Comparison of ENCODE assay signal across 24 mouse cellular contexts in the genomic region with DNA sequence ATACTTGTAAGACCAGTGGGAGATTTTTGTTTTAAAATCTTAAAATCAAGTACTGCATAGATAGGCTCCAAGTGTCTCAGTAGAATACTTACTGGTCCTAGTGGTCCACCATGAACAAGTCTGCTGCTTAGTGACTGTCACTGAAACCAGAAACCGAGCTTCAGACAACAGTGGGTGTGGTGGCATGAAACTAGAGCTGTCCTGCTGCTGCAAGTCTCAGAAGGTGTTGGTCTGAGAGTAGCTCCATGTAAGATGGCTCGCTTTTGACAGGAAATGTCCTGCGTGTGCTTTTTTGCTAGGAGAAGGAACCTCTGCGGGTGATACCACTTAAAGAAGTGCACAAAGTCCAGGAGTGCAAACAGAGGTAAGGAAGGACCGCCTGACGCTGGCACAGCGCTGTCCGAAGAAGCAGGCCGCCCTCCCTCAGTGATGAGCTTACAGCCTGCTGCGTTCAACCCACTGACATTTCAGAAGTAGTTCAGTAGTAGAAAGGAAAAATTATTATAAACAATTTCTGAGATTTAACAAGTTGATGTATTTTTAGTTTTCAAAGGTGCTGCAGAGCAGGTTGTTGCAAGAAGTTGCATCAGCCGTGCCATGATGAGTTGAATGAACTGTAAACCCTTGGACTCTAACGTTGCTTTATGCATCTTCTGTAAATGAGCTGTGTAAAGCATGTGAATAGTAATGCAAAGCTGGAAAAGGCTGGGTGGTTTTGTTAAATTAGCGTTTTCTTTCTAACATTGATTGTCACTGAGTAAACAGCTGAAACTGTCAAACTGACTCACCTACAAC. TPM values are rescaled to one million over a fixed set of nuclear protein-coding genes. Genes with fewer than 3 reads are reported as not detected.
DNase-seq lines count a peak whose midpoint lies in the region; ATAC-seq and TF ChIP-seq lines count a peak whose summit lies in the region.
"Had no signal": no experiment of that assay in that cellular context is flagged by ENCODE, and none has a peak within 500 bp of the region (broad histone marks: within the 10 kb centered on the region; RNA-seq: fewer than 3 reads in every experiment).

No protein-coding gene starts in this region.

- H3K27me3 ChIP-seq in stomach, postnatal 0 days (ENCODE audit: control insufficient read depth, insufficient read depth, low read length): no peaks in the 10 kb centered on the region
- H3K27me3 ChIP-seq: embryonic facial prominence, embryonic 13.5 days; forebrain, embryonic 13.5 days; heart, embryonic 15.5 days; Patski had no signal

- no peak for TF ChIP-seq CTCF in stomach, postnatal 0 days (IDR thresholded peaks at IDR 0.05; ENCODE audit: low read depth)

- no peak overlapping the region for H3K4me3 ChIP-seq in stomach, postnatal 0 days (ENCODE audit: low read depth, low read length)
- H3K4me3 ChIP-seq: embryonic facial prominence, embryonic 13.5 days; forebrain, embryonic 13.5 days; heart, adult 2 months; heart, embryonic 15.5 days had no signal

- no peaks in the 10 kb centered on the region for H3K4me1 ChIP-seq in stomach, postnatal 0 days (replicated peaks; ENCODE audit: control insufficient read depth, insufficient read depth)
- H3K4me1 ChIP-seq: embryonic facial prominence, embryonic 13.5 days; forebrain, embryonic 13.5 days; heart, embryonic 15.5 days had no signal

- no peak overlapping the region for H3K9ac ChIP-seq in stomach, postnatal 0 days (ENCODE audit: low read length)
- H3K9ac ChIP-seq: embryonic facial prominence, embryonic 13.5 days; forebrain, embryonic 13.5 days; forebrain, postnatal 0 days; heart, embryonic 15.5 days; hindbrain, embryonic 14.5 days had no signal

- peaks cover 6% of the 10 kb centered on the region; the same call in 1 of the 2 replicates for H3K36me3 ChIP-seq in stomach, postnatal 0 days (ENCODE audit: control insufficient read depth, insufficient read depth, low read length)

- H3K9me3 ChIP-seq in stomach, postnatal 0 days (ENCODE audit: control insufficient read depth, low read length): no peaks in the 10 kb centered on the region
- H3K9me3 ChIP-seq: embryonic facial prominence, embryonic 13.5 days; forebrain, embryonic 13.5 days; heart, embryonic 15.5 days had no signal

- no peak for ATAC-seq in stomach, postnatal 0 days (ENCODE audit: low FRiP score, low TSS enrichment)
- ATAC-seq: forebrain, embryonic 13.5 days; forebrain, postnatal 0 days; intestine, embryonic 16.5 days; Patski had no signal

- H3K27ac ChIP-seq in stomach, postnatal 0 days (replicated peaks): peak overlapping the region; percentile 30; the same call in 1 of the 2 replicates
- H3K27ac ChIP-seq: embryonic facial prominence, embryonic 13.5 days; forebrain, embryonic 13.5 days; heart, adult 2 months; heart, embryonic 15.5 days; hindbrain, embryonic 14.5 days had no signal

- no peak for TF ChIP-seq EP300 in stomach, postnatal 0 days (optimal IDR thresholded peaks at IDR 0.05)

- H3K4me2 ChIP-seq in stomach, postnatal 0 days (replicated peaks; ENCODE audit: low read depth): no peak overlapping the region
- H3K4me2 ChIP-seq: embryonic facial prominence, embryonic 13.5 days; forebrain, embryonic 13.5 days; heart, embryonic 11.5 days; heart, embryonic 15.5 days; hindbrain, embryonic 14.5 days had no signal

- WGBS in stomach, postnatal 0 days: 76% methylated on average over 13 of the region's 13 CpGs

- peak; percentile 57 for DNase-seq in heart, adult 11 months
- DNase-seq in heart, adult 18-20 months: no peak
- DNase-seq in ES-CJ7 (ENCODE audit: low read depth, low spot score): peak; percentile 27
- peak; percentile 14 for DNase-seq in R1 (ENCODE audit: low read depth, low spot score)
- no peak for DNase-seq in stomach, postnatal 0 days (ENCODE audit: low spot score)
- DNase-seq in cerebellum, adult 9-11 months: no peak
- DNase-seq in ovary, postnatal 36 days (ENCODE audit: low spot score): no peak
- DNase-seq in kidney, adult 8-10 months: no peak
- DNase-seq: adrenal gland, postnatal 10 days; cerebellum, adult 11 months; cerebellum, adult 8-10 months; cerebellum, postnatal 36 days; forebrain, postnatal 0 days; gastrocnemius, postnatal 36 days; heart, adult 2 months; heart, postnatal 14 days had no signal

RNA-seq across cellular contexts. Expression of gene Htra1, which starts 31.1 kb away (rescaled TPM):
- 100 to 1,000 TPM; 109 to 122 TPM for total RNA-seq in heart, adult 18-20 months (2021)
- 48.6 and 51.6 TPM in 2 replicates for polyA plus RNA-seq in stomach, postnatal 0 days (2015; fragmentation: Nextera tagmentation; extraction: Ambion mirVana)
- total RNA-seq: hematopoietic stem cell, adult 5-6 weeks had no signal

RNA-seq across cellular contexts. Expression of gene Plekha1, which starts 39.2 kb away (rescaled TPM):
- 10 to 100 TPM; 34.3 to 36.6 TPM for total RNA-seq in heart, adult 18-20 months (2021)
- polyA plus RNA-seq in stomach, postnatal 0 days (2015; fragmentation: Nextera tagmentation; extraction: Ambion mirVana): 32.1 and 34.1 TPM in 2 replicates

Comparison
In these comparisons a context has a peak if more than half of its experiments do, and no peak if none do; other contexts are left out.
1. DNase-seq: peak in heart, adult 11 months (single experiment), ES-CJ7 (single experiment) and R1 (single experiment); none in heart, adult 18-20 months (0 of 2), stomach, postnatal 0 days (single experiment), cerebellum, adult 9-11 months (single experiment), ovary, postnatal 36 days (single experiment) and kidney, adult 8-10 months (0 of 2).